Mouse (Mus musculus): ENCODE data around the gene Fis1.

DNA sequence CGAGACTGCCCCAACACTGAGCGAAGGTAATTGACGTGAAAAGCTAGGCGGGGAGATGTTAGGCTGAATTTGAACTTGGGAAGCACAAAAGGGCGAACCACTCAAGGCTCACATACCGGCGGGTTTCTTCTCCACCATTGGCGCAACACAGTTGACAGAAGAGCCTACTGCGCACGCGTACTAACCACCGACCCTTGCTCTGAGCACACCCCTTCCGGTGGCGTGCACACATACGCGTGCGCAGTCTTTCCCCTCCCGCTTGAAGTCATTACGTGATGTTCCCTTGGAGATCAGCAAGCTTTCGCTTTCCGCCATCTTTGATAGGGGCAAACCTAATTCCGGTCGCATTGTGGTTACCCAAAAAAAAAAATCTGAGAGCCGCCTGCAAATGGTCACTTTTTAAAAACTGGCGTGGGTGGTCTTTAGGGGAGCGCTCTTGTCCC lies 33.6 kb downstream of the Fis1 start, which contains the start of gene Plod3:
- TF ChIP-seq CTCF (IDR thresholded peaks at IDR 0.05; ENCODE audit: low read depth), result no peak; the same call in 1 of the 2 replicates
- TF ChIP-seq EP300 (optimal IDR thresholded peaks at IDR 0.05), result no peak

Data from stomach, postnatal 0 days (tissue).